Mouse (Mus musculus) Patski (cell line): ENCODE measurements at regions not wholly inside any gene's neighbourhood (a gene's known extent, or its start where the extent isn't known, plus 50 kb on each side); places are given as distances from the start of the nearest gene placed in this dataset.

ENCODE experiments used
- ATAC-seq: fragments of 100-300 bp; one replicate; pipeline ENCODE4 v1.8.0; 2021
- CTCF ChIA-PET: fragments of 350-600 bp; sonication (Branson Sonifier 250); formaldehyde crosslinking; loops from one replicate; lab custom pipeline; 2022; ENCODE audit warnings: inconsistent platforms; lab: Charles Lee
- POLR2A ChIA-PET: fragments of 350-600 bp; sonication (Branson Sonifier 250); formaldehyde crosslinking; loops from one replicate; lab custom pipeline; 2022; ENCODE audit warnings: antibody characterized with exemption, inconsistent platforms; lab: Charles Lee
- DNase-seq: peaks from one replicate; pipeline ENCODE4 v3.0.0-alpha.2; 2011; ENCODE audit warnings: low read depth, low spot score
- H3K27me3 ChIP-seq: fragments of 371-371 bp; one replicate; pipeline ENCODE4 v1.5.1; 2021
- CTCF ChIP-seq: fragments of 100-300 bp; IDR thresholded peaks from one replicate; pipeline ENCODE4 v1.5.1; 2021
- in situ Hi-C: fragments of 300-500 bp; cut with MboI; formaldehyde crosslinking; loops from 3 replicates; pipeline ENCODE4 v1.11.1; 2018; ENCODE audit warnings: low pct_unique_long_range_greater_than_20kb, mixed read lengths

DNA sequence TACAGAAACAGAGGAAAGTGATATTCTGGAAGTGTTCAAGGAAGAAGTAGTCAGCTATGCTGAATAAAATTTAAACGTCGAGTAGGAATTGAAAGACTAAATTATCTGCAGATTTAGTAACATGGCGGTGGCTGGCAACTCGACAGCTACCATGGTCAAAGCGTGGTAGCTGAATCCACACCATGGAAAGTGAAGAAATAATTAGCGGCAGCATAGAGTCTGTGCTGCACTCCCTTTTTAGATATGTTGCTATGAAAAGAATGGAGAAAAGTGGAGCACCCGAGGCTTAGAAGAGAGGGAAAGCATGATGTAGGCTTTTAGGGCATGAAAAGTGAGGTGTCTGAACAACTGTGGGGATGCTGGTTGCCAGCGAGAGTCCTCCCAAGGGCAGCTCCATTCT, 143.8 kb downstream of the CK137956 start:
- CTCF ChIA-PET, result no interaction called here
- DNase-seq, result no peak
- no peaks in the 10 kb centered on the region for H3K27me3 ChIP-seq
- POLR2A ChIA-PET, result no interaction called here
- no peak for TF ChIP-seq CTCF
- ATAC-seq, result no peak
- in situ Hi-C loops, result no loop called here

GRCm38 (mm10) chr4:127819501-127819900, 151.2 kb downstream of the CK137956 start:
- POLR2A ChIA-PET, result no interaction called here
- CTCF ChIA-PET, result no interaction called here
- DNase-seq (no peak), ATAC-seq (no peak)
- in situ Hi-C loops, result no loop called here
- no peak for TF ChIP-seq CTCF
- H3K27me3 ChIP-seq, result no peaks in the 10 kb centered on the region

- ChIA-PET POLR2A (no interaction called here), CTCF (no interaction called here)
- DNase-seq (no peak), ATAC-seq (no peak)
- in situ Hi-C loops, result no loop called here
- no peaks in the 10 kb centered on the region for H3K27me3 ChIP-seq
- no peak for TF ChIP-seq CTCF
Measured at GRCm38 (mm10) chr4:127819009-127819408, 151.7 kb downstream of the CK137956 start.

GRCm38 (mm10) chr4:127814631-127815030, 156.1 kb downstream of the CK137956 start:
- ChIA-PET CTCF (no interaction called here), POLR2A (interaction anchor here (0.6 kb wide), 1 partner anchor 8 kb away, joined by 3 read pairs; no protein-coding TSS in a partner anchor)
- no peak for DNase-seq
- ATAC-seq, result no peak
- H3K27me3 ChIP-seq, result no peaks in the 10 kb centered on the region
- TF ChIP-seq CTCF, result peak; percentile 20
- in situ Hi-C loops, result no loop called here

GRCm38 (mm10) chr4:127812047-127812545, 158.7 kb downstream of the CK137956 start:
- ATAC-seq, result no peak
- H3K27me3 ChIP-seq, result no peaks in the 10 kb centered on the region
- ChIA-PET POLR2A (no interaction called here), CTCF (no interaction called here)
- in situ Hi-C loops, result no loop called here
- DNase-seq, result no peak
- no peak for TF ChIP-seq CTCF

DNA sequence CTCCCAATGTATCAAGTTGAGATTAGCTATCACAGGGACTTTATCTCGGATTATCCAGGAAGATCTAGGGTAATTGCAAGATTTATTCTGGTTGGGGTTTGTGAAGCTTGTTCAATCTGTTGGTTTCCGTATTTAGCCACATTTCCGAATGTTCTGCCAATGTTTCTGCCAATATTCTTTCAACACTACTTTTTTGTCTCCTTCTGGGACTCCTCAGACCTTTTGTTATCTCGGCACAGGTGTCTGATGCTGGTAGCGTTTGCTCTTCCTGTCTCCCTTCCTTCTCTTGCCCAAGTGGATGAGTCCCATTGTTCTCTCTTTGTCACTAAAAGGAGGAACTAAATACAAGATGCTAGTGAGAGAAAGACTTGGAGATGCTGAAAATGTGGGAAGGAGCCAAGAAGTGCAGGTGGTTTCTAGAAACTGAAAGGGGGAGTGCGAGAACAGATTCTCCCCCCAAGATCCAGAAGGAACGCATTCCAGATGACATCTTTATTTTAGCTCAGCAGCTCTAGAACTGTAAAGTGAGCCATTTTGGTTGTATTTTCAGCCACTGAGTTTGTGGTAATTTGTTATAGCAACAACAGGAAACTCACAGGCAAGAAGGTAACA, 159.7 kb downstream of the CK137956 start:
- TF ChIP-seq CTCF, result no peak
- no peak for ATAC-seq
- no peaks in the 10 kb centered on the region for H3K27me3 ChIP-seq
- in situ Hi-C loops, result no loop called here
- ChIA-PET CTCF (no interaction called here), POLR2A (no interaction called here)
- DNase-seq, result no peak

GRCm38 (mm10) chr4:127809006-127809405, 161.7 kb downstream of the CK137956 start:
- ChIA-PET CTCF (no interaction called here), POLR2A (no interaction called here)
- DNase-seq (no peak), ATAC-seq (no peak)
- no peak for TF ChIP-seq CTCF
- in situ Hi-C loops, result no loop called here
- H3K27me3 ChIP-seq, result no peaks in the 10 kb centered on the region

DNA sequence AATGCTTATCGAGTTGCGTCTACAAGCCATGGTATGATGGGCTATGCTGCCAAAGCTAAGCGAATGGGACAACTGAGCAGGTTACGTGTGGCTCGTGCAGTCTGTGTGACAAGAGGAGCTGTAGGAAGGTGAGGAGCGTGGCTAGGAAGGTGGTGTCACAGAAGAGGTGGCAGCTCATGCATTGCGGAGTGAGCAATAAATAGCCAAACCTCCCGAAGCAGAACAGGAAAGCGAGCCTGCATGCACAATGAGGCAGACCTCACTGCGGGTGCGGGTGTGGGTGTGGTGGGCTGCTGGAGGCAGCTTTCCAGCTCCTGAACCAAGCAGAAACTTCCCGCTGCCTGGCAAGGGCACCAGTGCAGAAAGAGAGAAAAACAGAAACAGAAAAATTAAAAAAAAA, 181.5 kb downstream of the CK137956 start:
- in situ Hi-C loops, result no loop called here

DNA sequence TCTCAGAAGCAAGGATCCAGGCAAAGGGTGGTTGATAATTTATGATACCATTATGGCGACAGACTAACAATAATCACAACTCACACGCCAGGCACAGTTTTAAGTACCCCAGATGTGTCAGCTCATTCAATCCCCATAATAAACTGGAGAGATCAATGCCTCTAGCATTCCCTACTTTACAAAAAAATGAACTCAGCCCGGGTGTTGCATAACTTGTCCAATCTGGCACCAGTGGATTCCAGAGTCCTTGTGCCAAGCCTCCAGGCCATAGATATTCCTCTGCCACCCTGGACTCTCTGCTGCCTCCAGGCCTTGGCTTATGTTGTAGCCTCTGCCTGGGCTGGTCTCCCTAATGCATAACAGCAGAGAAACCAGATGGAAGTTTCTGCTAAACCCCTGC, 185.0 kb downstream of the CK137956 start:
- in situ Hi-C loops, result no loop called here
- ATAC-seq (no peak), DNase-seq (no peak)
- TF ChIP-seq CTCF, result no peak
- no peaks in the 10 kb centered on the region for H3K27me3 ChIP-seq
- CTCF ChIA-PET, result no interaction called here
- POLR2A ChIA-PET, result no interaction called here

More for the DNA sequence above, 181.5 kb downstream of the CK137956 start:
- ATAC-seq (no peak), DNase-seq (no peak)
- CTCF ChIA-PET, result no interaction called here
- POLR2A ChIA-PET, result no interaction called here
- TF ChIP-seq CTCF, result no peak
- no peaks in the 10 kb centered on the region for H3K27me3 ChIP-seq

DNA sequence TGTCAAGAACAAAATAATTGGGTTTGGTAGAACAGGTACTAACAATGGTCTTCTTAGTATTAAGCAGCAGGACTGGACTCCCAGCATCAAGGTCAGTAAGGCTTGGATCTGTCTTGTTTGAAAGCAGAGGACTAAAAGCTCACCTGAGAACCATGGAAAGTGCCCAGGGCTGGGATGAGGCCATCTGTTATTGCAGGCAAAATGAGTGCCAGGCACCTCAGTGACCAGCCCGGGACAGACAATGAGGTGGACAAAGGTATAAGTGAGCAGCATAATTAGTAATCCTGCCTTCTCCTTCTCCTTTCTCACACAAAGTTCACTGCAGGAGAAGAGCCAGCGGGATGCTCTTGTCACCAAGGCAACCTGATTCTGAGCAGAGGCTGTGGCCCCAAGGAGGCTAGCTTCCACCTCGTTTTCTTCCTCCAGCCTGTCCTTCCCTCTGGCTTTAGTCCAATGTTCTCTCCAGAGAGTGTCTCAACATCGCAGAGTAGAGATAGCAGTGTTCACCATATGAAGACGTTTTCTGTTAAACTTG, 198.7 kb downstream of the CK137956 start:
- POLR2A ChIA-PET, result no interaction called here
- no peaks in the 10 kb centered on the region for H3K27me3 ChIP-seq
- ATAC-seq (no peak), DNase-seq (no peak)
- CTCF ChIA-PET, result no interaction called here
- in situ Hi-C loops, result no loop called here
- TF ChIP-seq CTCF, result no peak

GRCm38 (mm10) chr4:127763736-127764135, 207.0 kb downstream of the CK137956 start:
- ATAC-seq, result no peak
- no peak for DNase-seq
- H3K27me3 ChIP-seq, result no peaks in the 10 kb centered on the region
- TF ChIP-seq CTCF, result no peak
- in situ Hi-C loops, result no loop called here
- ChIA-PET CTCF (no interaction called here), POLR2A (no interaction called here)
